ENCODE assay signal across 27 mouse cellular contexts in the genomic region with DNA sequence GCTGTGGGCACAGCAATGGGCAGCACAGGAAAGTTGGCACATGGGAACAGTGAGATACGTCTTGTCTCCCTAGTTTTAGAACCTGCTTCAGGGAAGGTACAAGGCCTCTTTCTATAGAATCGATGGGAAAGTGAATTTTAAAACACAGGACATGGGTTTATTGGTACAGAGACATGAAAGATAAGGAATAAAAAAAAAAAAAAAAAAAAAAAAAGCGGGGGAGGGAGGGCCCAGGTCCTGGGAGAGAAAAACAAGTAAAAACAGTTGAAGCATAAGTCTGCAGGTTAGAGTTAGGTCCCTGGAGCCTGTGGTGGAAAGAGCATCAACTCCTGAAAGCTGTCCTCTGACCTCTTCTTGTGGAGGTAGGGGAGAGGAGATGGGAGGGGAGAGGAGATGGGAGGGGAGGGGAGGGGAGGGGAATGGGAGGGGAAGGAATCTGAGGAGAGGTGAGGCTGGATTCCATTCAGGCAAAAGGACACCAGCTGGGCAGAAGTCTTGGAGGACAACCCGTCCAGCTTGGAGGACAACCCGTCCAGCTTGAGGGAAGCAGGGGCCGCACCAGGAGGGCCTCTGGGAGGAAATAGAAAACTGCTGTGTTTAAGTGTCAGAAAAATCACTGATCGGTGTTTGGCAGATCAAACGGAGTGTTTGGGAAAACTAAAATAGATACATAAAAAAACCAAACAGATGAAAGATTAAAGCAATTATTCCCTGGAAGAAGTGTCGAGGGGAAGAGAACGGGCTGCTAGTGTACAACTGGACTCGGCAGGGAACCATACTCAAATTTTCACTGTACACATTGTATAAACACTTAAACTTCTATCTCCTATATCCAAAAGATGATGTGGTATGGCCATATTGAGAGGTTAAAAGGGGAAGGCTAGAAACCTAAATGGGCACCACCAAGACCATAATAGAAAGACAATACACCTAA. TPM values are rescaled to one million over a fixed set of nuclear protein-coding genes. Genes with fewer than 3 reads are reported as not detected.
DNase-seq lines count a peak whose midpoint lies in the region; ATAC-seq and TF ChIP-seq lines count a peak whose summit lies in the region.
"Had no signal": no experiment of that assay in that cellular context is flagged by ENCODE, and none has a peak within 500 bp of the region (broad histone marks: within the 10 kb centered on the region; RNA-seq: fewer than 3 reads in every experiment).

No protein-coding gene starts in this region.

- TF ChIP-seq CTCF in lung, embryonic 14.5 days (IDR thresholded peaks at IDR 0.05; ENCODE audit: low read depth), result no peak

- peak; percentile 82 for DNase-seq in lung, embryonic 14.5 days
- DNase-seq in lung, postnatal 36 days, result no peak
- peak; percentile 37 for DNase-seq in lung, postnatal 10 days
- DNase-seq in lung, postnatal 25 days (ENCODE audit: low spot score), result no peak
- DNase-seq in ovary, postnatal 14 days (ENCODE audit: low spot score), result no peak
- DNase-seq in embryonic facial prominence, embryonic 10.5 days (ENCODE audit: low spot score), result no peak
- DNase-seq in adrenal gland, postnatal 25 days, result no peak
- DNase-seq: adrenal gland, adult 2 months; adrenal gland, postnatal 14 days; cerebellum, adult 18-20 months; cerebellum, adult 9-10 months; cerebellum, postnatal 14 days; gastrocnemius, postnatal 10 days; gastrocnemius, postnatal 36 days; heart, adult 2 months; heart, postnatal 14 days; heart, postnatal 4 days had no signal

- H3K27ac ChIP-seq in lung, embryonic 14.5 days (ENCODE audit: low read depth), result peak overlapping the region; percentile 58
- no peak overlapping the region for H3K27ac ChIP-seq in embryonic facial prominence, embryonic 10.5 days (replicated peaks)
- H3K27ac ChIP-seq: embryonic facial prominence, embryonic 12.5 days; embryonic facial prominence, embryonic 15.5 days; forebrain, embryonic 12.5 days; forebrain, embryonic 15.5 days; heart, adult 2 months; heart, embryonic 10.5 days; heart, embryonic 13.5 days; hindbrain, embryonic 14.5 days; hindbrain, postnatal 0 days had no signal

- 32% methylated on average over 11 of the region's 11 CpGs for WGBS in lung, embryonic 14.5 days
- WGBS in embryonic facial prominence, embryonic 10.5 days, result 79% methylated on average over 11 of the region's 11 CpGs

- H3K4me3 ChIP-seq in lung, embryonic 14.5 days (ENCODE audit: low read depth, low read length), result no peak overlapping the region
- no peak overlapping the region for H3K4me3 ChIP-seq in embryonic facial prominence, embryonic 10.5 days
- H3K4me3 ChIP-seq: embryonic facial prominence, embryonic 12.5 days; embryonic facial prominence, embryonic 15.5 days; forebrain, embryonic 12.5 days; forebrain, embryonic 15.5 days; heart, adult 2 months; heart, embryonic 10.5 days; heart, embryonic 13.5 days had no signal

- peaks cover 10% of the 10 kb centered on the region for H3K4me1 ChIP-seq in lung, embryonic 14.5 days (ENCODE audit: insufficient read depth)
- H3K4me1 ChIP-seq in embryonic facial prominence, embryonic 10.5 days, result peaks cover 5% of the 10 kb centered on the region; the same call in 1 of the 2 replicates
- H3K4me1 ChIP-seq: forebrain, embryonic 12.5 days; forebrain, embryonic 15.5 days had no signal

- no peaks in the 10 kb centered on the region for H3K36me3 ChIP-seq in lung, embryonic 14.5 days (ENCODE audit: insufficient read depth)
- no peaks in the 10 kb centered on the region for H3K36me3 ChIP-seq in embryonic facial prominence, embryonic 10.5 days (replicated peaks)
- H3K36me3 ChIP-seq: embryonic facial prominence, embryonic 12.5 days; embryonic facial prominence, embryonic 15.5 days; forebrain, embryonic 12.5 days; forebrain, embryonic 15.5 days; G1E had no signal

- no peaks in the 10 kb centered on the region for H3K9me3 ChIP-seq in lung, embryonic 14.5 days (ENCODE audit: low read depth, low read length)
- no peaks in the 10 kb centered on the region for H3K9me3 ChIP-seq in embryonic facial prominence, embryonic 10.5 days
- H3K9me3 ChIP-seq: embryonic facial prominence, embryonic 12.5 days; embryonic facial prominence, embryonic 15.5 days; forebrain, embryonic 12.5 days; forebrain, embryonic 15.5 days; G1E; heart, embryonic 10.5 days; heart, embryonic 13.5 days had no signal

- no peak overlapping the region for H3K4me2 ChIP-seq in lung, embryonic 14.5 days
- H3K4me2 ChIP-seq: embryonic facial prominence, embryonic 12.5 days; embryonic facial prominence, embryonic 15.5 days; forebrain, embryonic 12.5 days; forebrain, embryonic 15.5 days; heart, embryonic 13.5 days; hindbrain, embryonic 14.5 days had no signal

- H3K27me3 ChIP-seq in lung, embryonic 14.5 days (ENCODE audit: insufficient read depth, low read length), result no peaks in the 10 kb centered on the region
- no peaks in the 10 kb centered on the region for H3K27me3 ChIP-seq in embryonic facial prominence, embryonic 10.5 days (replicated peaks; ENCODE audit: low read depth, poor library complexity, severe bottlenecking)
- H3K27me3 ChIP-seq: embryonic facial prominence, embryonic 12.5 days; embryonic facial prominence, embryonic 15.5 days; forebrain, embryonic 12.5 days; forebrain, embryonic 15.5 days; heart, embryonic 13.5 days had no signal

- H3K9ac ChIP-seq in lung, embryonic 14.5 days, result no peak overlapping the region
- H3K9ac ChIP-seq: embryonic facial prominence, embryonic 12.5 days; embryonic facial prominence, embryonic 15.5 days; forebrain, embryonic 12.5 days; forebrain, embryonic 15.5 days; heart, embryonic 13.5 days; hindbrain, embryonic 14.5 days had no signal

- peak; percentile 78 for ATAC-seq in lung, embryonic 14.5 days (ENCODE audit: insufficient read depth)
- ATAC-seq in megakaryocyte, adult 5-6 weeks (ENCODE audit: poor library complexity, severe bottlenecking), result peak; percentile 3; the same call in 1 of the 2 replicates
- ATAC-seq: forebrain, embryonic 15.5 days; hindbrain, postnatal 0 days had no signal

RNA-seq across cellular contexts. Expression of a gene that starts 17.9 kb away (rescaled TPM):
- 92.2 and 94.0 TPM in 2 replicates for polyA plus RNA-seq in lung, embryonic 14.5 days (2014; fragmentation: Nextera tagmentation; extraction: Ambion mirVana)
- 89.2 and 111 TPM in 2 replicates for total RNA-seq in megakaryocyte, adult 5-6 weeks (2015)
- total RNA-seq in megakaryocyte, adult 5-6 weeks (2017), result 118 and 122 TPM in 2 replicates
- polyA plus RNA-seq in embryonic facial prominence, embryonic 10.5 days (2016; fragmentation: Nextera tagmentation; extraction: Ambion mirVana), result 49.6 and 53.2 TPM in 2 replicates
- 125 and 133 TPM in 2 replicates for total RNA-seq in adrenal gland, postnatal 25 days (2021)

RNA-seq across cellular contexts. Expression of a gene that starts 51.6 kb away (rescaled TPM):
- polyA plus RNA-seq in lung, embryonic 14.5 days (2014; fragmentation: Nextera tagmentation; extraction: Ambion mirVana), result 650 and 710 TPM in 2 replicates
- total RNA-seq in megakaryocyte, adult 5-6 weeks (2015), result 346 and 414 TPM in 2 replicates
- total RNA-seq in megakaryocyte, adult 5-6 weeks (2017), result 115 and 122 TPM in 2 replicates
- polyA plus RNA-seq in embryonic facial prominence, embryonic 10.5 days (2016; fragmentation: Nextera tagmentation; extraction: Ambion mirVana), result 648 and 655 TPM in 2 replicates
- 302 and 327 TPM in 2 replicates for total RNA-seq in adrenal gland, postnatal 25 days (2021)

Comparison
In these comparisons a context has a peak if more than half of its experiments do, and no peak if none do; other contexts are left out.
1. DNase-seq: peak in lung, embryonic 14.5 days (single experiment) and lung, postnatal 10 days (single experiment); none in lung, postnatal 36 days (single experiment), lung, postnatal 25 days (single experiment), ovary, postnatal 14 days (single experiment), embryonic facial prominence, embryonic 10.5 days (single experiment) and adrenal gland, postnatal 25 days (single experiment).